Mouse (Mus musculus) testis, adult 2 months (tissue): ENCODE data around the gene Atrnl1. TPM values are rescaled to one million over a fixed set of nuclear protein-coding genes. Genes with fewer than 3 reads are reported as not detected.

Source experiments
- H3K27ac ChIP-seq: fragments of 200-500 bp; 2 replicates; pipeline ENCODE4 v1.5.1; 2012; ENCODE audit warnings: low read depth, low read length; ENCODE audit not compliant: control insufficient read depth, insufficient read depth
- H3K27me3 ChIP-seq: fragments of 200-500 bp; 2 replicates; pipeline ENCODE4 v1.6.1; 2012; ENCODE audit warnings: mild to moderate bottlenecking, low read length, moderate library complexity; ENCODE audit not compliant: control insufficient read depth, insufficient read depth
- H3K36me3 ChIP-seq: fragments of 200-500 bp; 2 replicates; pipeline ENCODE4 v1.6.1; 2012; ENCODE audit warnings: mild to moderate bottlenecking, low read length; ENCODE audit not compliant: control insufficient read depth, insufficient read depth
- H3K4me1 ChIP-seq: fragments of 200-500 bp; 2 replicates; pipeline ENCODE4 v1.6.1; 2012; ENCODE audit warnings: low read length; ENCODE audit not compliant: control insufficient read depth, insufficient read depth
- H3K4me3 ChIP-seq: fragments of 200-500 bp; 2 replicates; pipeline ENCODE4 v1.5.1; 2012; ENCODE audit warnings: low read depth, mild to moderate bottlenecking, low read length, moderate library complexity, mixed read lengths; ENCODE audit not compliant: control insufficient read depth
- CTCF ChIP-seq: fragments of 200-500 bp; IDR thresholded peaks from 2 replicates; pipeline ENCODE4 v1.5.1; 2012; ENCODE audit warnings: low read depth, mild to moderate bottlenecking, inconsistent platforms, low read length, moderate library complexity; ENCODE audit not compliant: control insufficient read depth, insufficient read depth, insufficient replicate concordance
- POLR2A ChIP-seq: fragments of 200-500 bp; IDR thresholded peaks from 2 replicates; pipeline ENCODE4 v1.6.1; 2012; ENCODE audit warnings: low read depth, mild to moderate bottlenecking, inconsistent platforms, low read length, moderate library complexity; ENCODE audit not compliant: control insufficient read depth
- polyA plus RNA-seq: library from polyadenylated mRNA; depleted of rRNA; stranded (reverse); fragments of >200 nt; gene quantifications from 2 replicates; pipeline ENCODE4 v1.2.3, GENCODE M21; 2012

Gene Atrnl1
- polyA plus RNA-seq, 1 experiment: 3.8 TPM

GRCm38 (mm10) chr19:57909466-57909865 lies 298.6 kb downstream of the Atrnl1 start:
- no peak overlapping the region for H3K4me3 ChIP-seq
- no peaks in the 10 kb centered on the region for H3K27me3 ChIP-seq
- H3K4me1 ChIP-seq: no peaks in the 10 kb centered on the region
- H3K27ac ChIP-seq: no peak overlapping the region
- TF ChIP-seq POLR2A (no peak), CTCF (no peak)
- H3K36me3 ChIP-seq: no peaks in the 10 kb centered on the region

- Histone ChIP-seq H3K4me3 (no peak overlapping the region), H3K36me3 (no peaks in the 10 kb centered on the region), H3K27ac (no peak overlapping the region), H3K4me1 (no peaks in the 10 kb centered on the region), H3K27me3 (no peaks in the 10 kb centered on the region)
- no peak for TF ChIP-seq CTCF
- TF ChIP-seq POLR2A: no peak
Measured at GRCm38 (mm10) chr19:57910650-57911049, 299.8 kb downstream of the Atrnl1 start.

- TF ChIP-seq CTCF: no peak
- TF ChIP-seq POLR2A: no peak
- Histone ChIP-seq H3K27ac (no peak overlapping the region), H3K4me3 (no peak overlapping the region), H3K27me3 (no peaks in the 10 kb centered on the region), H3K4me1 (no peaks in the 10 kb centered on the region), H3K36me3 (no peaks in the 10 kb centered on the region)
Measured at GRCm38 (mm10) chr19:57916325-57916724, 305.5 kb downstream of the Atrnl1 start.

GRCm38 (mm10) chr19:57922991-57923390 lies 312.2 kb downstream of the Atrnl1 start:
- no peak overlapping the region for H3K4me3 ChIP-seq
- no peaks in the 10 kb centered on the region for H3K4me1 ChIP-seq
- H3K36me3 ChIP-seq: no peaks in the 10 kb centered on the region
- no peak overlapping the region for H3K27ac ChIP-seq
- TF ChIP-seq CTCF (no peak), POLR2A (no peak)
- H3K27me3 ChIP-seq: no peaks in the 10 kb centered on the region

- Histone ChIP-seq H3K4me1 (no peaks in the 10 kb centered on the region), H3K27ac (no peak overlapping the region), H3K4me3 (no peak overlapping the region), H3K36me3 (no peaks in the 10 kb centered on the region), H3K27me3 (no peaks in the 10 kb centered on the region)
- no peak for TF ChIP-seq CTCF
Measured at GRCm38 (mm10) chr19:57924856-57925255, 314.0 kb downstream of the Atrnl1 start.

GRCm38 (mm10) chr19:57925681-57926080 lies 314.8 kb downstream of the Atrnl1 start:
- H3K27ac ChIP-seq: no peak overlapping the region
- TF ChIP-seq POLR2A (no peak), CTCF (no peak)
- H3K27me3 ChIP-seq: no peaks in the 10 kb centered on the region
- H3K36me3 ChIP-seq: no peaks in the 10 kb centered on the region
- no peaks in the 10 kb centered on the region for H3K4me1 ChIP-seq
- no peak overlapping the region for H3K4me3 ChIP-seq

- Histone ChIP-seq H3K36me3 (no peaks in the 10 kb centered on the region), H3K4me3 (no peak overlapping the region), H3K4me1 (no peaks in the 10 kb centered on the region), H3K27me3 (no peaks in the 10 kb centered on the region), H3K27ac (no peak overlapping the region)
- TF ChIP-seq POLR2A (no peak), CTCF (no peak)
Measured at GRCm38 (mm10) chr19:57926164-57926860, 315.5 kb downstream of the Atrnl1 start.
